Mouse (Mus musculus): Measurements from ENCODE around the gene Tmub1. TPM values are rescaled to one million over a fixed set of nuclear protein-coding genes. Genes with fewer than 3 reads are reported as not detected.

The Tmub1 gene
- polyA plus RNA-seq, 1 experiment from 2014 or later, result 24.6 TPM

- Histone ChIP-seq H3K4me2 (replicated peaks) (peak overlapping the region; percentile 100), H3K36me3 (peaks cover 19% of the 10 kb centered on the region), H3K27me3 (no peaks in the 10 kb centered on the region), H3K27ac (peak overlapping the region; percentile 91), H3K9ac (peak overlapping the region; percentile 95), H3K4me1 (peaks cover 49% of the 10 kb centered on the region), H3K9me3 (0 out of 2 replicates have a peak, but pooled peaks cover 3% of the 10 kb centered on the region), H3K4me3 (peak overlapping the region; percentile 94)
- ATAC-seq (ENCODE audit: low FRiP score, low read depth), result peak; percentile 30; the same call in 1 of the 2 replicates
- WGBS, result 0% methylated on average over 29 of the region's 29 CpGs
These were observed 5.1 kb upstream of the Tmub1 start for GRCm38 (mm10) chr5:24452691-24453233.

- under 1% methylated on average over 65 of the region's 85 CpGs for WGBS
- peak within 1 kb of the TSS; percentile 91 for H3K27ac ChIP-seq
- peak within 1 kb of the TSS; percentile 100 for H3K4me2 ChIP-seq (replicated peaks)
- ATAC-seq (ENCODE audit: low FRiP score, low read depth), result peak; percentile 58
- peak within 1 kb of the TSS; percentile 94 for H3K4me3 ChIP-seq
- no peaks in the 10 kb centered on the region for H3K9me3 ChIP-seq
- H3K9ac ChIP-seq, result peak within 1 kb of the TSS; percentile 95
- peaks cover 13% of the 10 kb centered on the region for H3K36me3 ChIP-seq
- H3K27me3 ChIP-seq, result no peaks in the 10 kb centered on the region
- peaks cover 52% of the 10 kb centered on the region for H3K4me1 ChIP-seq
These were observed 4.5 kb upstream of the Tmub1 start, which contains the start of gene Agap3 for GRCm38 (mm10) chr5:24452030-24452690. Gene Agap3, plus strand, starts transcription at chr5:24452177.

GRCm38 (mm10) chr5:24451264-24452029 lies 3.8 kb upstream of the Tmub1 start:
- peak; percentile 71 for ATAC-seq (ENCODE audit: low FRiP score, low read depth)
- Histone ChIP-seq H3K36me3 (peaks cover 9% of the 10 kb centered on the region), H3K27me3 (no peaks in the 10 kb centered on the region), H3K4me2 (replicated peaks) (peak overlapping the region; percentile 100), H3K27ac (peak overlapping the region; percentile 91), H3K4me3 (peak overlapping the region; percentile 94), H3K4me1 (peaks cover 58% of the 10 kb centered on the region), H3K9ac (peak overlapping the region; percentile 95), H3K9me3 (no peaks in the 10 kb centered on the region)
- WGBS, result 3% methylated on average over 52 of the region's 66 CpGs

GRCm38 (mm10) chr5:24446630-24447029 lies 1.0 kb downstream of the Tmub1 start:
- no peak for ATAC-seq (ENCODE audit: low FRiP score, low read depth)
- H3K4me3 ChIP-seq, result peak overlapping the region; percentile 66; the same call in 1 of the 2 replicates
- H3K27me3 ChIP-seq, result no peaks in the 10 kb centered on the region
- peak overlapping the region; percentile 85 for H3K4me2 ChIP-seq (replicated peaks)
- H3K4me1 ChIP-seq, result peaks cover 39% of the 10 kb centered on the region
- no peaks in the 10 kb centered on the region for H3K9me3 ChIP-seq
- 90% methylated on average over 7 of the region's 7 CpGs for WGBS
- no peak overlapping the region for H3K9ac ChIP-seq
- peaks cover 23% of the 10 kb centered on the region for H3K36me3 ChIP-seq
- H3K27ac ChIP-seq, result no peak overlapping the region

GRCm38 (mm10) chr5:24445428-24446080 lies 2.1 kb downstream of the Tmub1 start:
- no peak for ATAC-seq (ENCODE audit: low FRiP score, low read depth)
- H3K27ac ChIP-seq, result peak overlapping the region; percentile 74
- H3K27me3 ChIP-seq, result no peaks in the 10 kb centered on the region
- H3K9me3 ChIP-seq, result no peaks in the 10 kb centered on the region
- peak overlapping the region; percentile 96 for H3K9ac ChIP-seq
- H3K4me2 ChIP-seq (replicated peaks), result peak overlapping the region; percentile 92
- WGBS, result 54% methylated on average over 20 of the region's 20 CpGs
- H3K36me3 ChIP-seq, result peaks cover 34% of the 10 kb centered on the region
- peaks cover 32% of the 10 kb centered on the region for H3K4me1 ChIP-seq
- H3K4me3 ChIP-seq, result peak overlapping the region; percentile 92

GRCm38 (mm10) chr5:24444746-24445427 lies 2.8 kb downstream of the Tmub1 start, which contains the start of gene Fastk:
Gene Fastk, minus strand, starts transcription at chr5:24445287.
- WGBS, result under 1% methylated on average over 60 of the region's 60 CpGs
- peaks cover 41% of the 10 kb centered on the region for H3K36me3 ChIP-seq
- peak within 1 kb of the TSS; percentile 92 for H3K4me2 ChIP-seq (replicated peaks)
- peaks cover 32% of the 10 kb centered on the region for H3K4me1 ChIP-seq
- H3K27ac ChIP-seq, result peak within 1 kb of the TSS; percentile 92
- no peaks in the 10 kb centered on the region for H3K27me3 ChIP-seq
- H3K9me3 ChIP-seq, result no peaks in the 10 kb centered on the region
- peak within 1 kb of the TSS; percentile 92 for H3K4me3 ChIP-seq
- peak within 1 kb of the TSS; percentile 96 for H3K9ac ChIP-seq
- peak; percentile 83 for ATAC-seq (ENCODE audit: low FRiP score, low read depth)

GRCm38 (mm10) chr5:24443927-24444326 lies 3.7 kb downstream of the Tmub1 start:
- H3K9ac ChIP-seq, result peak overlapping the region; percentile 96
- no peak for ATAC-seq (ENCODE audit: low FRiP score, low read depth)
- H3K36me3 ChIP-seq, result peaks cover 50% of the 10 kb centered on the region
- peak overlapping the region; percentile 92 for H3K4me2 ChIP-seq (replicated peaks)
- H3K4me1 ChIP-seq, result peaks cover 32% of the 10 kb centered on the region
- H3K27ac ChIP-seq, result no peak overlapping the region; the same call in 1 of the 2 replicates
- H3K9me3 ChIP-seq, result no peaks in the 10 kb centered on the region
- H3K27me3 ChIP-seq, result no peaks in the 10 kb centered on the region
- H3K4me3 ChIP-seq, result peak overlapping the region; percentile 92
- 82% methylated on average over 12 of the region's 12 CpGs for whole genome bisulfite sequencing

- no peaks in the 10 kb centered on the region for H3K9me3 ChIP-seq
- no peak overlapping the region for H3K27ac ChIP-seq
- H3K4me1 ChIP-seq, result peaks cover 32% of the 10 kb centered on the region
- no peak overlapping the region for H3K4me2 ChIP-seq (replicated peaks)
- no peak overlapping the region; the same call in 1 of the 2 replicates for H3K4me3 ChIP-seq
- no peak for ATAC-seq (ENCODE audit: low FRiP score, low read depth)
- H3K9ac ChIP-seq, result no peak overlapping the region
- 89% methylated on average over 7 of the region's 7 CpGs for WGBS
- H3K27me3 ChIP-seq, result no peaks in the 10 kb centered on the region
- H3K36me3 ChIP-seq, result peaks cover 57% of the 10 kb centered on the region
These were observed 4.5 kb downstream of the Tmub1 start for GRCm38 (mm10) chr5:24443204-24443603.

- no peaks in the 10 kb centered on the region for H3K9me3 ChIP-seq
- H3K9ac ChIP-seq, result no peak overlapping the region
- peaks cover 67% of the 10 kb centered on the region for H3K36me3 ChIP-seq
- no peak overlapping the region for H3K27ac ChIP-seq
- no peaks in the 10 kb centered on the region for H3K27me3 ChIP-seq
- H3K4me2 ChIP-seq (replicated peaks), result no peak overlapping the region
- H3K4me1 ChIP-seq, result peaks cover 23% of the 10 kb centered on the region
- 84% methylated on average over 9 of the region's 9 CpGs for WGBS
- ATAC-seq (ENCODE audit: low FRiP score, low read depth), result no peak
- H3K4me3 ChIP-seq, result no peak overlapping the region
These were observed 5.6 kb downstream of the Tmub1 start for GRCm38 (mm10) chr5:24442029-24442428.

GRCm38 (mm10) chr5:24441187-24441586 lies 6.5 kb downstream of the Tmub1 start:
- Histone ChIP-seq H3K36me3 (peaks cover 76% of the 10 kb centered on the region), H3K27ac (no peak overlapping the region), H3K4me3 (no peak overlapping the region), H3K9ac (no peak overlapping the region), H3K27me3 (no peaks in the 10 kb centered on the region), H3K4me2 (replicated peaks) (no peak overlapping the region), H3K9me3 (no peaks in the 10 kb centered on the region), H3K4me1 (peaks cover 17% of the 10 kb centered on the region)
- WGBS, result 95% methylated on average over 8 of the region's 8 CpGs
- ATAC-seq (ENCODE audit: low FRiP score, low read depth), result no peak

- Histone ChIP-seq H3K4me2 (replicated peaks) (no peak overlapping the region), H3K27me3 (no peaks in the 10 kb centered on the region), H3K4me1 (peaks cover under 1% of the 10 kb centered on the region; the same call in 1 of the 2 replicates), H3K9ac (no peak overlapping the region), H3K9me3 (no peaks in the 10 kb centered on the region), H3K4me3 (no peak overlapping the region), H3K27ac (no peak overlapping the region), H3K36me3 (peaks cover 98% of the 10 kb centered on the region)
- ATAC-seq (ENCODE audit: low FRiP score, low read depth), result no peak
- 89% methylated on average over 8 of the region's 8 CpGs for WGBS
These were observed 13.7 kb downstream of the Tmub1 start for GRCm38 (mm10) chr5:24433993-24434392.
